Mouse (Mus musculus): ENCODE data around the gene Scoc.

The Scoc gene

GRCm38 (mm10) chr8:83397726-83398125, 60.5 kb downstream of the Scoc start:
- no peak for DNase-seq (ENCODE audit: low read depth, low spot score)

- no peak for DNase-seq (ENCODE audit: low read depth, low spot score)
Observed at GRCm38 (mm10) chr8:83396680-83397079, 61.5 kb downstream of the Scoc start.

GRCm38 (mm10) chr8:83394325-83394724, 63.9 kb downstream of the Scoc start:
- no peak for DNase-seq (ENCODE audit: low read depth, low spot score)

- DNase-seq (ENCODE audit: low read depth, low spot score) = peak; percentile 46
Observed at GRCm38 (mm10) chr8:83392521-83392920, 65.7 kb downstream of the Scoc start.

GRCm38 (mm10) chr8:83390006-83390701, 68.0 kb downstream of the Scoc start:
- DNase-seq (ENCODE audit: low read depth, low spot score) = peak; percentile 49

GRCm38 (mm10) chr8:83389316-83390005, 68.7 kb downstream of the Scoc start, which contains the start of gene Clgn:
Gene Clgn, plus strand, starts transcription at chr8:83389867.
- DNase-seq (ENCODE audit: low read depth, low spot score) = peak; percentile 92

- peak; percentile 63 for DNase-seq (ENCODE audit: low read depth, low spot score)
Observed at GRCm38 (mm10) chr8:83382850-83383249, 75.3 kb downstream of the Scoc start.

GRCm38 (mm10) chr8:83381016-83381415, 77.2 kb downstream of the Scoc start:
- no peak for DNase-seq (ENCODE audit: low read depth, low spot score)

GRCm38 (mm10) chr8:83380141-83380540, 78.0 kb downstream of the Scoc start:
- no peak for DNase-seq (ENCODE audit: low read depth, low spot score)

Data from ZHBTc4 (cell line).